In the genomic region with DNA sequence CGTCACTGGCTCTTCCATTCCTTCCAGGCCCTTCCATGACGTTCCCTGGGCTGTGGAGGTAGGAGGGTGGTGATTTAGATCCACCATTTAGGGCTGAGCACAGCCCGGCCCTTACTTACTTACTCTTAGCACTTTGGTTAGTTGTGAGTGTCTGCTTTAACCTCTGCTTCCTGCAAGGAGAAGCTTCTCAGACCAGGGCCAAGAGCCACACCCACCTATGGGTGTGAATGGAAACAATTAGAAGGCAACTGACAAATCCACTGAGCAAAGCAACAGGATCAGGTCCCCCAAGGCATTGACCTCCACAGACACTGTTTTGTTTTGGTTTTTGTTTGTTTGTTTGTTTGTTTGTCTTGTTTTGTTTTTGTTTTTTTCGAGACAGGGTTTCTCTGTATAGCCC, we compare ENCODE assay signal across 32 mouse cellular contexts. TPM values are rescaled to one million over a fixed set of nuclear protein-coding genes. Genes with fewer than 3 reads are reported as not detected.
DNase-seq lines count a peak whose midpoint lies in the region; ATAC-seq and TF ChIP-seq lines count a peak whose summit lies in the region.
"Had no signal": no experiment of that assay in that cellular context is flagged by ENCODE, and none has a peak within 500 bp of the region (broad histone marks: within the 10 kb centered on the region; RNA-seq: fewer than 3 reads in every experiment).

No protein-coding gene starts in this region.

- H3K4me3 ChIP-seq in liver, adult 2 months (ENCODE audit: insufficient read depth, low read depth, low read length) = no peak overlapping the region
- no peak overlapping the region for H3K4me3 ChIP-seq in liver, embryonic 12.5 days
- H3K4me3 ChIP-seq in ES-E14 (ENCODE audit: insufficient read depth in 1 of 2, low read depth in 1 of 2, low read length in 2 of 2, poor library complexity in 1 of 2, severe bottlenecking in 1 of 2) = no peak overlapping the region
- no peak overlapping the region for H3K4me3 ChIP-seq in small intestine, adult 2 months (ENCODE audit: low read depth, low read length)
- H3K4me3 ChIP-seq: erythroblast, embryonic 14.5 days; heart, embryonic 12.5 days; liver, embryonic 15.5 days had no signal

- H3K9ac ChIP-seq in liver, adult 2 months (ENCODE audit: low read depth, low read length) = no peak overlapping the region
- no peak overlapping the region for H3K9ac ChIP-seq in liver, embryonic 12.5 days
- no peak overlapping the region for H3K9ac ChIP-seq in ES-E14 (ENCODE audit: insufficient read depth, low read depth, low read length, poor library complexity, severe bottlenecking)
- H3K9ac ChIP-seq: heart, embryonic 12.5 days; hindbrain, embryonic 14.5 days; liver, embryonic 15.5 days had no signal

- ATAC-seq in liver, embryonic 12.5 days = no peak
- ATAC-seq in granulocyte monocyte progenitor cell, adult 5-6 weeks (replicated peaks; ENCODE audit: poor library complexity, severe bottlenecking) = peak; percentile 35
- ATAC-seq: forebrain, embryonic 16.5 days; inflammation-experienced regulatory T-cells, adult 6 months had no signal

- H3K4me1 ChIP-seq in liver, adult 2 months (ENCODE audit: control insufficient read depth, insufficient read depth, low read length) = peaks cover 44% of the 10 kb centered on the region
- no peaks in the 10 kb centered on the region for H3K4me1 ChIP-seq in liver, embryonic 12.5 days
- H3K4me1 ChIP-seq in ES-E14 (ENCODE audit: control insufficient read depth in 2 of 2, insufficient read depth in 2 of 2, low read length in 2 of 2, poor library complexity in 1 of 2) = peaks cover 3 to 10% of the 10 kb centered on the region in 2 experiments; a peak in 2 of 4 replicates
- peaks cover 29% of the 10 kb centered on the region; the same call in 1 of the 2 replicates for H3K4me1 ChIP-seq in small intestine, adult 2 months (ENCODE audit: control insufficient read depth, insufficient read depth, insufficient read length, low read length)

- no peak for TF ChIP-seq POLR2A in liver, adult 2 months (IDR thresholded peaks at IDR 0.05; ENCODE audit: extremely low read depth, insufficient read depth, low read length)
- TF ChIP-seq POLR2A in small intestine, adult 2 months (IDR thresholded peaks at IDR 0.05; ENCODE audit: low read depth, low read length) = no peak

- 69% methylated on average over 4 of the region's 4 CpGs for WGBS in liver, adult 2 months
- 44% methylated on average over 4 of the region's 4 CpGs for WGBS in liver, embryonic 12.5 days (ENCODE audit: insufficient replicate concordance)
- 33% methylated on average over 4 of the region's 4 CpGs for WGBS in small intestine, adult 2 months

- no peaks in the 10 kb centered on the region for H3K9me3 ChIP-seq in liver, embryonic 12.5 days (replicated peaks)
- H3K9me3 ChIP-seq in ES-E14 (ENCODE audit: control insufficient read depth, insufficient read depth, low read depth, low read length) = no peaks in the 10 kb centered on the region
- H3K9me3 ChIP-seq: heart, embryonic 12.5 days; liver, embryonic 15.5 days had no signal

- no peaks in the 10 kb centered on the region for H3K79me2 ChIP-seq in liver, adult 2 months (ENCODE audit: control insufficient read depth, insufficient read depth, low read length)

- peak overlapping the region; percentile 36 for H3K27ac ChIP-seq in liver, adult 2 months (replicated peaks; ENCODE audit: insufficient read depth, low read depth, low read length)
- no peak overlapping the region for H3K27ac ChIP-seq in liver, embryonic 12.5 days
- 0 out of 2 replicates have a peak overlapping the region, but pooled peaks have one; percentile 19 for H3K27ac ChIP-seq in ES-E14 (ENCODE audit: insufficient read depth, low read depth, low read length, poor library complexity, severe bottlenecking)
- H3K27ac ChIP-seq in small intestine, adult 2 months (ENCODE audit: insufficient read depth, low read depth, low read length) = peak overlapping the region; percentile 54
- H3K27ac ChIP-seq: hindbrain, embryonic 14.5 days; kidney, postnatal 0 days; liver, embryonic 15.5 days had no signal

- no peak for TF ChIP-seq CTCF in liver, adult 2 months (IDR thresholded peaks at IDR 0.05; ENCODE audit: low read depth, low read length)
- no peak for TF ChIP-seq CTCF in small intestine, adult 2 months (IDR thresholded peaks at IDR 0.05; ENCODE audit: extremely low read depth, insufficient read length, insufficient replicate concordance, low read depth, low read length)

- H3K27me3 ChIP-seq in liver, adult 2 months (ENCODE audit: control insufficient read depth, insufficient read depth, low read length) = no peaks in the 10 kb centered on the region
- no peaks in the 10 kb centered on the region for H3K27me3 ChIP-seq in liver, embryonic 12.5 days (replicated peaks)
- H3K27me3 ChIP-seq in small intestine, adult 2 months (ENCODE audit: control insufficient read depth, insufficient read depth, low read length) = no peaks in the 10 kb centered on the region
- H3K27me3 ChIP-seq: heart, embryonic 12.5 days had no signal

- H3K4me2 ChIP-seq in liver, embryonic 12.5 days = no peak overlapping the region
- H3K4me2 ChIP-seq: heart, embryonic 12.5 days; hindbrain, embryonic 14.5 days; liver, embryonic 15.5 days had no signal

- peak; percentile 54 for DNase-seq in liver, adult 2 months (ENCODE audit: extremely low read depth, low read depth, low spot score)
- no peak for DNase-seq in ES-E14 (ENCODE audit: low read depth, low spot score)
- DNase-seq in kidney, postnatal 14 days = no peak
- no peak for DNase-seq in frontal cortex, postnatal 36 days (ENCODE audit: low spot score in 2 of 2)
- DNase-seq in frontal cortex, adult 2 months (ENCODE audit: extremely low spot score in 1 of 2, low spot score in 1 of 2) = no peak
- DNase-seq: adrenal gland, postnatal 25 days; cerebellum, adult 18-20 months; cerebellum, postnatal 10 days; gastrocnemius, postnatal 25 days; heart, adult 18-20 months; kidney, adult 2 months; layer of hippocampus, postnatal 36 days; left cerebral cortex, postnatal 4 days; lung, postnatal 36 days; midbrain, embryonic 14.5 days; right cerebral cortex, postnatal 25 days; spleen, adult 18-20 months; thymus, postnatal 25 days had no signal

- in situ Hi-C loops in ES-E14 (cut with MboI; ENCODE audit: low sequenced_read_pairs in 2 of 2, unreplicated experiment in 2 of 2) = no loop called here

- peaks cover 82% of the 10 kb centered on the region for H3K36me3 ChIP-seq in liver, adult 2 months (ENCODE audit: control insufficient read depth, insufficient read depth, low read length)
- H3K36me3 ChIP-seq in liver, embryonic 12.5 days = no peaks in the 10 kb centered on the region
- H3K36me3 ChIP-seq in ES-E14 (ENCODE audit: control insufficient read depth, insufficient read depth, low read length, poor library complexity, severe bottlenecking) = no peaks in the 10 kb centered on the region
- peaks cover 57% of the 10 kb centered on the region for H3K36me3 ChIP-seq in small intestine, adult 2 months (ENCODE audit: control insufficient read depth, insufficient read depth, low read length)
- H3K36me3 ChIP-seq: heart, embryonic 12.5 days; liver, embryonic 15.5 days had no signal

TF ChIP-seq in ES-E14, 5 proteins besides CTCF, POLR2A, EP300 and RAD21:
- no peak for TF ChIP-seq ZC3H11A (IDR thresholded peaks at IDR 0.05; ENCODE audit: borderline replicate concordance, low read depth, low read length)
- no peak for TF ChIP-seq ZNF384 (IDR thresholded peaks at IDR 0.05; ENCODE audit: low read depth, low read length)
- TF ChIP-seq MAFK (IDR thresholded peaks at IDR 0.05; ENCODE audit: insufficient read depth, low read depth, low read length) = no peak
- no peak for TF ChIP-seq CHD2 (IDR thresholded peaks at IDR 0.05; ENCODE audit: low read depth, low read length)

RNA-seq across cellular contexts. Expression of a gene that starts 27.3 kb away (rescaled TPM):
- 488 and 590 TPM in 2 replicates for total RNA-seq in liver, adult 2 months (2014; rRNA removed)
- polyA plus RNA-seq in liver, adult 2 months (2012; rRNA removed) = 230 and 298 TPM in 2 replicates
- 8.2 and 8.8 TPM in 2 replicates for polyA plus RNA-seq in liver, embryonic 12.5 days (2016; fragmentation: Nextera tagmentation; extraction: Ambion mirVana)
- 1.6 and 3.8 TPM in 2 replicates for total RNA-seq in ES-E14 (2012; rRNA removed)
- total RNA-seq in granulocyte monocyte progenitor cell, adult 5-6 weeks (2014; fragmentation: Nextera tagmentation) = 3.2 and 7.3 TPM in 2 replicates
- total RNA-seq in granulocyte monocyte progenitor cell, adult 5-6 weeks (2017) = 5.3 and 6.7 TPM in 2 replicates
- 25.3 and 49.5 TPM in 2 replicates for polyA plus RNA-seq in small intestine, adult 2 months (2012; rRNA removed)
- polyA plus RNA-seq in frontal cortex, adult 2 months (2012; rRNA removed) = 0.30 and 0.55 TPM in 2 replicates
- total RNA-seq: gastrocnemius, postnatal 25 days; heart, adult 18-20 months; hematopoietic stem cell, adult 5-6 weeks; layer of hippocampus, postnatal 36 days had no signal
- polyA plus RNA-seq: forebrain, embryonic 11.5 days; forebrain, embryonic 16.5 days; heart, postnatal 0 days; inflammation-experienced regulatory T-cells, adult 6 months; lung, embryonic 16.5 days; midbrain, embryonic 14.5 days had no signal

RNA-seq across cellular contexts. Expression of a gene that starts 56.5 kb away (rescaled TPM):
- 9.2 and 10.2 TPM in 2 replicates for total RNA-seq in liver, adult 2 months (2014; rRNA removed)
- 10.6 and 10.9 TPM in 2 replicates for polyA plus RNA-seq in liver, adult 2 months (2012; rRNA removed)
- polyA plus RNA-seq in liver, embryonic 12.5 days (2016; fragmentation: Nextera tagmentation; extraction: Ambion mirVana) = 9.7 and 10.4 TPM in 2 replicates
- total RNA-seq in ES-E14 (2012; rRNA removed) = 16.9 and 19.8 TPM in 2 replicates
- total RNA-seq in granulocyte monocyte progenitor cell, adult 5-6 weeks (2014; fragmentation: Nextera tagmentation) = 9.6 and 12.8 TPM in 2 replicates
- 14.7 and 17.1 TPM in 2 replicates for total RNA-seq in granulocyte monocyte progenitor cell, adult 5-6 weeks (2017)
- polyA plus RNA-seq in small intestine, adult 2 months (2012; rRNA removed) = 6.5 and 9.8 TPM in 2 replicates
- 15.0 and 15.4 TPM in 2 replicates for polyA plus RNA-seq in frontal cortex, adult 2 months (2012; rRNA removed)

RNA-seq across cellular contexts. Expression of a gene that starts 56.5 kb away (rescaled TPM):
- 17.0 and 17.8 TPM in 2 replicates for total RNA-seq in liver, adult 2 months (2014; rRNA removed)
- polyA plus RNA-seq in liver, adult 2 months (2012; rRNA removed) = 7.5 and 7.9 TPM in 2 replicates
- 14.5 and 16.5 TPM in 2 replicates for polyA plus RNA-seq in liver, embryonic 12.5 days (2016; fragmentation: Nextera tagmentation; extraction: Ambion mirVana)
- 2.9 and 3.8 TPM in 2 replicates for total RNA-seq in ES-E14 (2012; rRNA removed)
- 29.7 and 33.8 TPM in 2 replicates for total RNA-seq in granulocyte monocyte progenitor cell, adult 5-6 weeks (2014; fragmentation: Nextera tagmentation)
- 22.3 and 46.1 TPM in 2 replicates for total RNA-seq in granulocyte monocyte progenitor cell, adult 5-6 weeks (2017)
- polyA plus RNA-seq in small intestine, adult 2 months (2012; rRNA removed) = 1.3 and 4.1 TPM in 2 replicates
- 8.1 and 8.7 TPM in 2 replicates for polyA plus RNA-seq in frontal cortex, adult 2 months (2012; rRNA removed)
